Mouse (Mus musculus) CH12.LX (cell line): ENCODE data around the gene Zpr1. TPM values are rescaled to one million over a fixed set of nuclear protein-coding genes. Genes with fewer than 3 reads are reported as not detected.

Experiments used
- DNase-seq: peaks from one replicate; pipeline ENCODE4 v3.0.0-alpha.2; 2013; ENCODE audit errors: extremely low read depth
- H3K27ac ChIP-seq: 2 replicates; pipeline ENCODE4 v1.5.1; 2012; ENCODE audit warnings: low read depth, mild to moderate bottlenecking, control low read depth, moderate library complexity; ENCODE audit not compliant: insufficient read depth
- H3K27me3 ChIP-seq: replicated peaks from 2 replicates; pipeline ENCODE3; 2012; ENCODE audit warnings: inconsistent platforms
- H3K36me3 ChIP-seq, 2 experiments: replicated peaks in 1 of 2; 2 replicates each; pipeline versions ENCODE3 to v1.6.1; 2012; ENCODE audit warnings: inconsistent platforms in 1 of 2, low read length in 1 of 2, mild to moderate bottlenecking in 1 of 2, mixed read lengths in 1 of 2, moderate library complexity in 1 of 2; ENCODE audit not compliant: control insufficient read depth in 1 of 2, insufficient read depth in 1 of 2
- H3K4me1 ChIP-seq, 2 experiments: 2 replicates each; pipeline ENCODE4 v1.6.1; 2012; ENCODE audit warnings: inconsistent platforms in 1 of 2, moderate library complexity in 1 of 2; ENCODE audit not compliant: insufficient read depth in 2 of 2, control insufficient read depth in 1 of 2
- H3K4me2 ChIP-seq: 2 replicates; pipeline ENCODE4 v1.6.1; 2012; ENCODE audit warnings: low read depth, mild to moderate bottlenecking, control low read depth; ENCODE audit not compliant: poor library complexity, insufficient read depth, severe bottlenecking
- H3K4me3 ChIP-seq, 3 experiments: fragments of 150-350 bp in 1 of 3; sonication (generic) in 1 of 3; replicated peaks in 1 of 3; 2 replicates each; pipeline versions ENCODE3 to v1.5.1; 2011 to 2012; ENCODE audit warnings: low read depth in 2 of 3, low read length in 2 of 3, mild to moderate bottlenecking in 2 of 3, moderate library complexity in 2 of 3, control low read depth in 1 of 3, improper control_type of control experiment in 1 of 3, inconsistent platforms in 1 of 3, mixed read lengths in 1 of 3; ENCODE audit not compliant: poor library complexity in 1 of 3
- H3K79me2 ChIP-seq: replicated peaks from 2 replicates; pipeline ENCODE4 v1.6.1; 2012; ENCODE audit warnings: mild to moderate bottlenecking, moderate library complexity; ENCODE audit not compliant: control insufficient read depth, poor library complexity, insufficient read depth, severe bottlenecking; ENCODE audit errors: extremely low read depth
- H3K9ac ChIP-seq: 2 replicates; pipeline ENCODE4 v1.6.1; 2012; ENCODE audit warnings: low read depth, mild to moderate bottlenecking, control low read depth, moderate library complexity; ENCODE audit not compliant: insufficient read depth
- H3K9me3 ChIP-seq: replicated peaks from 2 replicates; pipeline ENCODE3; 2012; ENCODE audit warnings: low read length, inconsistent platforms, mixed read lengths
- BHLHE40 ChIP-seq: IDR thresholded peaks from 2 replicates; pipeline ENCODE4 v1.6.1; 2011; ENCODE audit warnings: mild to moderate bottlenecking, low read depth, low read length, improper control_type of control experiment
- CHD1 ChIP-seq: IDR thresholded peaks from 2 replicates; pipeline ENCODE4 v1.6.1; 2012; ENCODE audit warnings: low read depth, low read length, improper control_type of control experiment, inconsistent platforms
- CHD2 ChIP-seq: IDR thresholded peaks from 2 replicates; pipeline ENCODE4 v1.6.1; 2011; ENCODE audit warnings: low read length, improper control_type of control experiment
- CTCF ChIP-seq, 2 experiments: IDR thresholded peaks in 1 of 2; conservative IDR thresholded peaks in 1 of 2; 2 replicates each; pipeline ENCODE4 v1.5.1; 2011 to 2012; ENCODE audit warnings: low read depth in 2 of 2, low read length in 2 of 2, improper control_type of control experiment in 1 of 2, inconsistent platforms in 1 of 2, mild to moderate bottlenecking in 1 of 2, moderate library complexity in 1 of 2
- E2F4 ChIP-seq: IDR thresholded peaks from 2 replicates; pipeline ENCODE4 v1.6.1; 2011; ENCODE audit warnings: low read depth, low read length, improper control_type of control experiment; ENCODE audit not compliant: insufficient replicate concordance
- ELF1 ChIP-seq: IDR thresholded peaks from 2 replicates; pipeline ENCODE4 v1.6.1; 2014; ENCODE audit warnings: low read depth, mild to moderate bottlenecking, inconsistent platforms, low read length, improper control_type of control experiment
- EP300 ChIP-seq: IDR thresholded peaks from 2 replicates; pipeline ENCODE4 v1.6.1; 2011; ENCODE audit warnings: low read length, improper control_type of control experiment
- ETS1 ChIP-seq: conservative IDR thresholded peaks from 2 replicates; pipeline ENCODE4 v1.6.1; 2012; ENCODE audit warnings: low read depth, mild to moderate bottlenecking, inconsistent platforms, low read length, improper control_type of control experiment, moderate library complexity
- GABPA ChIP-seq: IDR thresholded peaks from 2 replicates; pipeline ENCODE4 v1.6.1; 2012; ENCODE audit warnings: low read depth, low read length, improper control_type of control experiment, inconsistent platforms; ENCODE audit not compliant: insufficient replicate concordance
- HCFC1 ChIP-seq: IDR thresholded peaks from 2 replicates; pipeline ENCODE4 v1.6.1; 2012; ENCODE audit warnings: low read depth, mild to moderate bottlenecking, inconsistent platforms, low read length, improper control_type of control experiment
- IRF4 ChIP-seq: IDR thresholded peaks from 2 replicates; pipeline ENCODE4 v1.6.1; 2014; ENCODE audit warnings: low read depth, mild to moderate bottlenecking, inconsistent platforms, low read length, improper control_type of control experiment
- JUN ChIP-seq: IDR thresholded peaks from 2 replicates; pipeline ENCODE4 v1.6.1; 2011; ENCODE audit warnings: low read depth, mild to moderate bottlenecking, low read length, improper control_type of control experiment, moderate library complexity; ENCODE audit not compliant: insufficient read depth
- JUND ChIP-seq: conservative IDR thresholded peaks from 2 replicates; pipeline ENCODE4 v1.6.1; 2011; ENCODE audit warnings: low read depth, low read length, improper control_type of control experiment
- KAT2A ChIP-seq: IDR thresholded peaks from 2 replicates; pipeline ENCODE4 v1.6.1; 2012; ENCODE audit warnings: low read length, improper control_type of control experiment, inconsistent platforms; ENCODE audit not compliant: insufficient replicate concordance
- MAFK ChIP-seq: IDR thresholded peaks from 2 replicates; pipeline ENCODE4 v1.6.1; 2011; ENCODE audit warnings: low read length, improper control_type of control experiment; ENCODE audit not compliant: insufficient replicate concordance
- MAX ChIP-seq: IDR thresholded peaks from 2 replicates; pipeline ENCODE4 v1.6.1; 2011; ENCODE audit warnings: low read length, improper control_type of control experiment
- MAZ ChIP-seq: IDR thresholded peaks from 2 replicates; pipeline ENCODE4 v1.6.1; 2012; ENCODE audit warnings: low read depth, mild to moderate bottlenecking, inconsistent platforms, low read length, improper control_type of control experiment, moderate library complexity
- MEF2A ChIP-seq: IDR thresholded peaks from 2 replicates; pipeline ENCODE4 v1.6.1; 2014; ENCODE audit warnings: low read depth, mild to moderate bottlenecking, inconsistent platforms, low read length, improper control_type of control experiment, borderline replicate concordance
- MXI1 ChIP-seq: IDR thresholded peaks from 2 replicates; pipeline ENCODE4 v1.6.1; 2011; ENCODE audit warnings: mild to moderate bottlenecking, low read depth, low read length, improper control_type of control experiment
- MYC ChIP-seq: IDR thresholded peaks from 2 replicates; pipeline ENCODE4 v1.6.1; 2011; ENCODE audit warnings: low read depth, mild to moderate bottlenecking, improper control_type of control experiment, low read length
- NELFE ChIP-seq: IDR thresholded peaks from 2 replicates; pipeline ENCODE4 v1.6.1; 2011; ENCODE audit warnings: low read depth, low read length, improper control_type of control experiment
- NRF1 ChIP-seq: IDR thresholded peaks from 2 replicates; pipeline ENCODE4 v1.6.1; 2014; ENCODE audit warnings: low read depth, mild to moderate bottlenecking, inconsistent platforms, low read length, improper control_type of control experiment, moderate library complexity
- PAX5 ChIP-seq: IDR thresholded peaks from 2 replicates; pipeline ENCODE4 v1.6.1; 2012; ENCODE audit warnings: low read length, inconsistent platforms, mixed read lengths
- POLR2A ChIP-seq: IDR thresholded peaks from 2 replicates; pipeline ENCODE4 v1.6.1; 2011; ENCODE audit warnings: low read depth, mild to moderate bottlenecking, improper control_type of control experiment, low read length
- POLR2AphosphoS2 ChIP-seq: IDR thresholded peaks from 2 replicates; pipeline ENCODE4 v1.6.1; 2011; ENCODE audit warnings: low read depth, low read length, improper control_type of control experiment
- RAD21 ChIP-seq: IDR thresholded peaks from 2 replicates; pipeline ENCODE4 v1.6.1; 2011; ENCODE audit warnings: low read depth, mild to moderate bottlenecking, low read length, improper control_type of control experiment, moderate library complexity
- RCOR1 ChIP-seq: conservative IDR thresholded peaks from 2 replicates; pipeline ENCODE4 v1.6.1; 2012; ENCODE audit warnings: low read depth, mild to moderate bottlenecking, inconsistent platforms, low read length, improper control_type of control experiment
- SIN3A ChIP-seq: IDR thresholded peaks from 2 replicates; pipeline ENCODE4 v1.6.1; 2012; ENCODE audit warnings: low read length, improper control_type of control experiment, inconsistent platforms
- TBP ChIP-seq: conservative IDR thresholded peaks from 2 replicates; pipeline ENCODE4 v1.6.1; 2011; ENCODE audit warnings: low read depth, low read length, improper control_type of control experiment
- TCF12 ChIP-seq: IDR thresholded peaks from 2 replicates; pipeline ENCODE4 v1.6.1; 2014; ENCODE audit warnings: low read depth, mild to moderate bottlenecking, inconsistent platforms, low read length, improper control_type of control experiment
- UBTF ChIP-seq: IDR thresholded peaks from 2 replicates; pipeline ENCODE4 v1.6.1; 2012; ENCODE audit warnings: low read depth, mild to moderate bottlenecking, inconsistent platforms, low read length, improper control_type of control experiment, moderate library complexity
- USF1 ChIP-seq: IDR thresholded peaks from 2 replicates; pipeline ENCODE4 v1.6.1; 2014; ENCODE audit warnings: low read depth, mild to moderate bottlenecking, inconsistent platforms, low read length, improper control_type of control experiment
- USF2 ChIP-seq: conservative IDR thresholded peaks from 2 replicates; pipeline ENCODE4 v1.6.1; 2011; ENCODE audit warnings: low read depth, low read length, improper control_type of control experiment
- ZC3H11A ChIP-seq: IDR thresholded peaks from 2 replicates; pipeline ENCODE4 v1.6.1; 2012; ENCODE audit warnings: low read depth, mild to moderate bottlenecking, inconsistent platforms, low read length, improper control_type of control experiment
- ZKSCAN1 ChIP-seq: IDR thresholded peaks from 2 replicates; pipeline ENCODE4 v1.6.1; 2012; ENCODE audit warnings: low read depth, inconsistent platforms, low read length, improper control_type of control experiment, borderline replicate concordance
- ZMIZ1 ChIP-seq: IDR thresholded peaks from 2 replicates; pipeline ENCODE4 v1.6.1; 2012; ENCODE audit warnings: low read depth, mild to moderate bottlenecking, inconsistent platforms, low read length, improper control_type of control experiment
- ZNF384 ChIP-seq: IDR thresholded peaks from 2 replicates; pipeline ENCODE4 v1.6.1; 2012; ENCODE audit warnings: low read depth, low read length, improper control_type of control experiment, inconsistent platforms
- dilution Hi-C: fragments of 300-500 bp; cut with MboI; formaldehyde crosslinking; loops from 2 replicates; pipeline ENCODE4 v1.14.3; 2020; ENCODE audit warnings: low sequenced_read_pairs; ENCODE audit not compliant: extremely low pct_unique_long_range_greater_than_20kb, extremely low pct_ligation_motif_present
- in situ Hi-C: fragments of 300-500 bp; cut with MboI; formaldehyde crosslinking; loops from 3 replicates; pipeline ENCODE4 v1.14.3; 2019; ENCODE audit warnings: low sequenced_read_pairs, low pct_ligation_motif_present, low pct_unique_long_range_greater_than_20kb, mixed read lengths
- polyA plus RNA-seq: library from polyadenylated mRNA; unstranded; fragments of >175 nt; gene quantifications from 2 replicates; pipeline ENCODE4 v1.2.1, GENCODE M21; 2012; ENCODE audit warnings: low read depth; ENCODE audit not compliant: insufficient read length
- total RNA-seq, 2 experiments: library from RNA; depleted of rRNA; stranded (reverse); fragments of 300-350 nt in 1 of 2; fragments of >200 nt in 1 of 2; gene quantifications; 2 replicates each; pipeline ENCODE4 v1.2.3; 2012 to 2014

Gene Zpr1
- total and polyA plus RNA-seq, 3 experiments = 46.0 to 108 (median 66.8) TPM

DNA sequence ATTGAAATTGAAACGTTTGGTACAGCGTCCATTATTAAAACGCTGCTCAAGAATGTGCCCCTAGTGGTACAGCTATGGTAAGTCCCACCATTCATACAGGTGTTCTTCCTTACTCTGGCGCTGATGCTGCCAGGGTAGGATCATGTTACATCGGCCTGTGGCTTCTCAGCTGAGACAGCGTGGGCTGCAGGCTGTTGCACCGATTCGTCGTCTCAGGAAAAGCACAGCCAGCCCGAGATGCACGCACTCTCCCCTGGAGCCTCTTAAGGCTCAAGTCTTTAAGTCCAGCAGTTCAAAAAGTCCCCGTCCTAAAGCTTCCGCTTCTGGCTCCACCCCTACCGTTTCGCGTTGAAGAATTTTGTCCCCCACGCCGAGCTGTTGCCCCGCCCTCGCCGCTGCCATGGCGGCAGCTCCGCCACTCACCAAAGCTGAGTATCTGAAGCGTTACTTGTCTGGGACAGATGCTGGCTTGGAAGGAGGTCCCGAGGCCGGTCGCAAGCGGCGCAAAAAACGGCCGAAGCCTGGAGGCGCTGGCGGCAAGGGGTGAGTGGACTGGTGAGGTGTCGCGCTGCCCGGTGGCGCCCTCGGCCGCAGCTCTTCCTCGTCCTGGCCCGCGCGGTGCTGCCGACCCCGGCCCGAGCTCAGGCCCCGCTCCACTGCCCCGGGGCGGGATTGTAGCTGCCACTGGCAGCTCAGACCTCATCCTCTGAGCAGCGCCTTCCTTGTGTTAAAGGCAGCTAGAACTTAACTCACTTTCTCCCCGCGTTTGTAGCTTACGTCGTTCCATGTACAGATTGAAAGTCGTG lies 10.0 kb downstream of the Zpr1 start, which contains the start of gene Bud13:
Bud13 (plus strand) TSS at position 378 of the 806 bp plus-strand sequence.
- dilution Hi-C loops (no loop called here), in situ Hi-C loops (no loop called here)
- H3K4me2 ChIP-seq = peak within 1 kb of the TSS; percentile 86
- TF ChIP-seq ZNF384 (no peak; the same call in 1 of the 2 replicates), TCF12 (peak; percentile 84), ELF1 (peak; percentile 86), POLR2A (peak; percentile 92), MXI1 (peak; percentile 83), ZMIZ1 (peak; percentile 74; the same call in 1 of the 2 replicates), IRF4 (no peak; the same call in 1 of the 2 replicates), NRF1 (peak; percentile 36), MEF2A (0 out of 2 replicates have a peak, but pooled peaks have one; percentile 29), ZC3H11A (no peak), KAT2A (peak; percentile 53; the same call in 1 of the 2 replicates), UBTF (peak; percentile 77; the same call in 1 of the 2 replicates), TBP (peak; percentile 78; the same call in 1 of the 2 replicates), PAX5 (no peak), POLR2AphosphoS2 (peak; percentile 78), ETS1 (peak; percentile 38), CHD1 (no peak; the same call in 1 of the 2 replicates), SIN3A (peak; percentile 85), ZKSCAN1 (no peak), NELFE (peak; percentile 89), CHD2 (peak; percentile 8; the same call in 1 of the 2 replicates), RAD21 (no peak; the same call in 1 of the 2 replicates), CTCF (conservative IDR thresholded peaks at IDR 0.05 in 1 of 2, IDR thresholded peaks at IDR 0.05 in 1 of 2; ENCODE audit: low read depth in 2 of 2, low read length in 2 of 2) (peak; percentile 57 to 69; a peak in 3 of 4 replicates), E2F4 (0 out of 2 replicates have a peak, but pooled peaks have one; percentile 44), RCOR1 (no peak), BHLHE40 (no peak), JUND (peak; percentile 43), EP300 (peak; percentile 35; the same call in 1 of the 2 replicates), MAFK (0 out of 2 replicates have a peak, but pooled peaks have one; percentile 5), GABPA (no peak), MYC (peak; percentile 81), JUN (no peak), MAZ (peak; percentile 80), USF2 (no peak), USF1 (no peak), HCFC1 (peak; percentile 85), MAX (peak; percentile 47; the same call in 1 of the 2 replicates)

More for the DNA sequence above, 10.0 kb downstream of the Zpr1 start, which contains the start of gene Bud13:
- Histone ChIP-seq H3K27me3 (no peaks in the 10 kb centered on the region), H3K9ac (peak within 1 kb of the TSS; percentile 88), H3K79me2 (peaks cover 20% of the 10 kb centered on the region), H3K9me3 (no peaks in the 10 kb centered on the region), H3K4me1 (peaks cover 5 to 24% of the 10 kb centered on the region in 2 experiments; a peak in 3 of 4 replicates), H3K4me3 (peak within 1 kb of the TSS; percentile 92 to 96 (median 94)), H3K36me3 (peaks cover 49 to 62% of the 10 kb centered on the region in 2 experiments), H3K27ac (peak within 1 kb of the TSS; percentile 83)
- peak; percentile 92 for DNase-seq
